Mouse (Mus musculus) limb, embryonic 12.5 days (tissue): ENCODE results near the gene Gm33815. TPM values are rescaled to one million over a fixed set of nuclear protein-coding genes. Genes with fewer than 3 reads are reported as not detected.
"Not testable (repeated sequence)": the region's sequence is repeated elsewhere in the genome, so short reads cannot be mapped to it uniquely, and the experiment has no call there.

ENCODE experiments used
- ATAC-seq: fragments of 200-750 bp; cut with Nextera tagmentation; 2 replicates; pipeline ENCODE4 v1.8.0; 2017; ENCODE audit warnings: low read depth, moderate TSS enrichment; ENCODE audit not compliant: insufficient number of reproducible peaks, insufficient read depth, low FRiP score, low TSS enrichment
- H3K27ac ChIP-seq: fragments of 300-500 bp; sonication (generic); 2 replicates; pipeline ENCODE4 v1.5.1; 2016; ENCODE audit warnings: mild to moderate bottlenecking, moderate library complexity
- H3K27me3 ChIP-seq: fragments of 300-500 bp; sonication (generic); 2 replicates; pipeline ENCODE4 v1.6.1; 2016; ENCODE audit warnings: mild to moderate bottlenecking, moderate library complexity
- H3K36me3 ChIP-seq: fragments of 300-500 bp; sonication (generic); 2 replicates; pipeline ENCODE4 v1.6.1; 2016; ENCODE audit warnings: mild to moderate bottlenecking, moderate library complexity
- H3K4me1 ChIP-seq: fragments of 300-500 bp; sonication (generic); replicated peaks from 2 replicates; pipeline ENCODE4 v1.6.1; 2016
- H3K4me2 ChIP-seq: fragments of 300-500 bp; sonication (generic); 2 replicates; pipeline ENCODE4 v1.6.1; 2016; ENCODE audit warnings: mild to moderate bottlenecking, moderate library complexity
- H3K4me3 ChIP-seq: fragments of 300-500 bp; sonication (generic); replicated peaks from 2 replicates; pipeline ENCODE4 v1.5.1; 2016; ENCODE audit warnings: mild to moderate bottlenecking
- H3K9ac ChIP-seq: fragments of 300-500 bp; sonication (generic); replicated peaks from 2 replicates; pipeline ENCODE4 v1.6.1; 2016; ENCODE audit warnings: mild to moderate bottlenecking, moderate library complexity
- H3K9me3 ChIP-seq: fragments of 300-500 bp; sonication (generic); 2 replicates; pipeline ENCODE4 v1.6.1; 2016; ENCODE audit warnings: mild to moderate bottlenecking, moderate library complexity
- WGBS: fragments of 180-500 bp; shearing (Covaris S2); methylation state at CpG from one replicate; pipeline ENCODE4 v1.1.7; 2016; 5-methylcytosine and 5-hydroxymethylcytosine counted together
- polyA plus RNA-seq: library from polyadenylated mRNA; unstranded; fragments of >200 nt; fragmentation: Nextera tagmentation; extraction: Ambion mirVana; gene quantifications from 2 replicates; pipeline ENCODE4 v1.2.1, GENCODE M21; 2016

The Gm33815 gene
- polyA plus RNA-seq: not detected in 2 replicates

DNA sequence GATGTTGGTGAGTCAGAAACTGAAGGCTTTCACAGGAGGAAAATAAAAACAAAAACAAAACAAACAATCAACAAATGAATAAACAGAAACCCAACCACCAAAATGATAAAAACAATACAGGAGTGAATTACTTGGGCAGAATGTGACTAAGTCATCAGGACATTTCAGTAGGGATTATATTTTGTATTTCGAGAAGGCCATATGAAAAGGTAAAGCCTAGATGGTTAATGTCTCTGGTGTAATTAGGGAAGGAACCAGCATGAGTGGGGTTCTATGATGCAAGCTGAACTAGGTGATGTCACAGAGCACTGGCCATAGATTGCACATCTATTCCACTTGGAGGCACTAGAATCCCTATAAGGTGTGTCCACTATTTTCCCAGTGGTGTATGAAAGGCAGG lies at the start of gene Gm33815:
TSS of gene Gm33815 (plus strand) at position 301 of the 400 bp plus-strand sequence.
- WGBS: no CpG with 5 or more reads among the region's 1 CpGs

More for the DNA sequence above, at the start of gene Gm33815:
- H3K9me3 ChIP-seq, H3K4me3 ChIP-seq, H3K36me3 ChIP-seq, H3K9ac ChIP-seq, ATAC-seq, H3K4me1 ChIP-seq, H3K4me2 ChIP-seq, H3K27me3 ChIP-seq, H3K27ac ChIP-seq: not testable (repeated sequence)
